Mouse (Mus musculus) hindbrain, postnatal 0 days (tissue): ENCODE data around the gene Gm11096. TPM values are rescaled to one million over a fixed set of nuclear protein-coding genes. Genes with fewer than 3 reads are reported as not detected.

Experiments used
- ATAC-seq: fragments of 200-750 bp; cut with Nextera tagmentation; 2 replicates; pipeline ENCODE4 v1.8.0; 2017; ENCODE audit warnings: mild to moderate bottlenecking, moderate TSS enrichment, moderate library complexity
- DNase-seq: peaks from one replicate; pipeline ENCODE4 v3.0.0-alpha.2; 2015; ENCODE audit warnings: low spot score
- H3K27ac ChIP-seq: fragments of 300-500 bp; sonication (generic); 2 replicates; pipeline ENCODE4 v1.5.1; 2014; ENCODE audit warnings: mild to moderate bottlenecking
- H3K27me3 ChIP-seq: fragments of 300-500 bp; sonication (generic); 2 replicates; pipeline ENCODE4 v1.6.1; 2014; ENCODE audit warnings: low read length, mixed read lengths; ENCODE audit not compliant: insufficient read depth
- H3K36me3 ChIP-seq: fragments of 300-500 bp; sonication (generic); 2 replicates; pipeline ENCODE4 v1.6.1; 2014; ENCODE audit warnings: low read length, mixed read lengths; ENCODE audit not compliant: insufficient read depth
- H3K4me1 ChIP-seq: fragments of 300-500 bp; sonication (generic); 2 replicates; pipeline ENCODE4 v1.6.1; 2014; ENCODE audit warnings: antibody characterized with exemption, low read length, mixed read lengths; ENCODE audit not compliant: insufficient read depth
- H3K4me2 ChIP-seq: fragments of 300-500 bp; sonication (generic); 2 replicates; pipeline ENCODE4 v1.6.1; 2014; ENCODE audit warnings: low read depth, mild to moderate bottlenecking, low read length, moderate library complexity, mixed read lengths
- H3K4me3 ChIP-seq: fragments of 300-500 bp; sonication (generic); 2 replicates; pipeline ENCODE4 v1.5.1; 2014; ENCODE audit warnings: low read length
- H3K9ac ChIP-seq: fragments of 300-500 bp; sonication (generic); replicated peaks from 2 replicates; pipeline ENCODE4 v1.6.1; 2014; ENCODE audit warnings: mild to moderate bottlenecking, low read length, moderate library complexity, mixed read lengths
- H3K9me3 ChIP-seq: fragments of 300-500 bp; sonication (generic); 2 replicates; pipeline ENCODE4 v1.6.1; 2016; ENCODE audit warnings: low read length, mixed read lengths
- CTCF ChIP-seq: IDR thresholded peaks from 2 replicates; pipeline ENCODE4 v1.5.1; 2016; ENCODE audit warnings: antibody characterized with exemption, control low read depth, low read depth
- WGBS: fragments of 180-500 bp; shearing (Covaris S2); extraction: QIAGEN DNeasy Blood & Tissue Kit; methylation state at CpG from one replicate; pipeline ENCODE4 v1.1.7; 2014; 5-methylcytosine and 5-hydroxymethylcytosine counted together
- polyA plus RNA-seq: library from polyadenylated mRNA; unstranded; fragments of >200 nt; fragmentation: Nextera tagmentation; extraction: Ambion mirVana; gene quantifications from 2 replicates; pipeline ENCODE4 v1.2.1, GENCODE M21; 2015
- total RNA-seq: library from RNA; depleted of rRNA; stranded (reverse); fragments of >200 nt; gene quantifications from 2 replicates; pipeline ENCODE4 v1.2.3, GENCODE M21; 2014; rRNA removed

Gm11096 gene
- not detected in 2 replicates for total RNA-seq
- not detected in 2 replicates for polyA plus RNA-seq

DNA sequence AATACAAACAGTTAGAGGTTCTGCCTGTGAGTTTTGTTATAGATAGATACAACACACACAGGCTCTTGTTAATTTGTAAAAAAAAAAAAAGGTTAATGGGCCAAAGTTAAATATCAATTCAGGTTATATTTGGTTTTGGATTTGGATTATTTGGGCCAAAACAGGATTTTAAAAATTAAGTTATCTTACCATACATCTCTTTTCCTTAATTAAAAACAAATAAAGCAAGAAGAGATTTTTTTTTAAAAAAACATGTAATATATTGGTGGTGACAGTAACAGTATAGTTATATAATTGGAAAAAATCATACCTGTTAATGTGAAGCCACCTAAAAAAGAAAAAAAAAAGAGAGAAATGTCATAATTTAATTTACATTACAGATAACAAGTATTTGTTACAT is at the start of gene Gm11096:
TSS of gene Gm11096 (plus strand) at position 301 of the 400 bp plus-strand sequence.
- Histone ChIP-seq H3K27me3 (no peaks in the 10 kb centered on the region), H3K9me3 (no peaks in the 10 kb centered on the region), H3K9ac (no peak within 1 kb of the TSS), H3K36me3 (no peaks in the 10 kb centered on the region), H3K27ac (no peak within 1 kb of the TSS), H3K4me3 (no peak within 1 kb of the TSS), H3K4me2 (no peak within 1 kb of the TSS), H3K4me1 (no peaks in the 10 kb centered on the region)
- no peak for TF ChIP-seq CTCF
- ATAC-seq (no peak), DNase-seq (no peak)

DNA sequence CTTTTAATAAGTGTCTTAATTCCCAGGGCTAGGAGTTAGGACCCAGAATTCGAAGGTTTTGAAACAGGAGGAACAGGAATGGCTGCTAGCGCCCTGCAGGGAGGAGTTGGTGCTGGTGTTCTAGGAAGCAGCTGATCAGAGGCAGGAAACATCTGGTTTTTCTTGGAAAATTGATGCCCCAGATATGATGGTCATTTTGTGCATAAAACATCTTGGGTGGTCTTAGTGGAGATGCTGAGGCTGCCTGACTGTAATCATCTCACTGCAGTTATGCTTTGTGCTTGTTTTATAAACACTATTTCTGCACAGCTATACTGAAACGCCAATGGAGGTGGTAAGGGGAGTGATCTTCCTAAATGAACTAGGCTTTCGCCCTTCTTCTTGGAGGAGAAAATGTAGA is 48.5 kb upstream of the Gm11096 start:
- no peak for TF ChIP-seq CTCF
- WGBS, result 91% methylated on average over 4 of the region's 4 CpGs
- DNase-seq, result no peak

DNA sequence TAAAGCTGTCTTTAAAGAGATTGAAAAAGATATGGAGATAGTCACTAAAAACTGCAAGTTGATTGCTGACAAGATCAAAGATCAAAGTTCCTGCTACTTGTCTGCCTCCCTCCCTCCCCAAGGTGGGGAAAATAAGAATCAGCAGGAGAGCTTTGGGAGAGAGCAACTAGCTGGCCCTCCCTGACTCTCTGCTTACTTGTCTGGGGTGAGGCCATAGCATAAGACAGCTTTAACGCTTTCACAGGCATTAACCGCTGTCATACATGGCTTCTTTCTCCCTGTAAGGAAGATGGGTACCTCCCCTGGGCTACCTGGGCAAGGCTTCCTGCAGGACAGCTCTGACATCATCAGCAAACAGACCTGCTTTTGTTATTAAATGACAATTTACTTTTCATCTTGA is 47.4 kb upstream of the Gm11096 start:
- no peak for ATAC-seq
- H3K4me3 ChIP-seq, result no peak overlapping the region
- H3K4me2 ChIP-seq, result no peak overlapping the region
- H3K27me3 ChIP-seq, result no peaks in the 10 kb centered on the region
- no peaks in the 10 kb centered on the region for H3K36me3 ChIP-seq
- 38% methylated on average over 2 of the region's 2 CpGs for WGBS
- no peak for TF ChIP-seq CTCF
- no peak overlapping the region for H3K9ac ChIP-seq
- no peak for DNase-seq
- no peaks in the 10 kb centered on the region for H3K4me1 ChIP-seq
- no peaks in the 10 kb centered on the region for H3K9me3 ChIP-seq
- H3K27ac ChIP-seq, result no peak overlapping the region

More for the DNA sequence above, 48.5 kb upstream of the Gm11096 start:
- Histone ChIP-seq H3K36me3 (no peaks in the 10 kb centered on the region; the same call in 1 of the 2 replicates), H3K9ac (no peak overlapping the region), H3K4me3 (no peak overlapping the region), H3K4me2 (no peak overlapping the region), H3K27ac (no peak overlapping the region), H3K27me3 (no peaks in the 10 kb centered on the region), H3K9me3 (no peaks in the 10 kb centered on the region), H3K4me1 (no peaks in the 10 kb centered on the region)
- no peak for ATAC-seq

DNA sequence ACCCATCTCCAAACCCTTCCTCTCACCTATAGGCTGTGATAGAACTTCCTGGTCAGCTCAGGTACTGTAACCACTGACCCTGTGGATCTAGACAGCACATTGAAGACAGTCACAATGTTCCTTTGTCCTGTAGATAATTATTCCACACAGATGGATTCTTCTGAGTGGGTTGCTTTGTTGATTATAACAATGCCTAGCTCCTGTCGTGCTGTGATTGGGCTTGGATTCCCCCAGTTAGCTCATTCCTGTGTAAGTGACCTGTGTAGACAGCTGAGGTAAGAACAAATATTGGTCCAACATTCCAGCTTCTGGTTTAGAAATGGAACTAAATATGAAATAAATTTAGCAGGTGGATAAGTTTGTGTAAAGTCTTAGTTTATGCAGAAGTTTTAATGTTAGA is 44.1 kb upstream of the Gm11096 start:
- H3K36me3 ChIP-seq, result no peaks in the 10 kb centered on the region
- H3K27ac ChIP-seq, result no peak overlapping the region
- H3K9me3 ChIP-seq, result no peaks in the 10 kb centered on the region
- H3K27me3 ChIP-seq, result no peaks in the 10 kb centered on the region
- H3K4me1 ChIP-seq, result no peaks in the 10 kb centered on the region
- H3K4me2 ChIP-seq, result no peak overlapping the region
- no peak for TF ChIP-seq CTCF
- DNase-seq, result no peak
- no peak overlapping the region for H3K4me3 ChIP-seq
- 47% methylated on average over 1 of the region's 1 CpGs for WGBS
- no peak overlapping the region for H3K9ac ChIP-seq
- no peak for ATAC-seq

DNA sequence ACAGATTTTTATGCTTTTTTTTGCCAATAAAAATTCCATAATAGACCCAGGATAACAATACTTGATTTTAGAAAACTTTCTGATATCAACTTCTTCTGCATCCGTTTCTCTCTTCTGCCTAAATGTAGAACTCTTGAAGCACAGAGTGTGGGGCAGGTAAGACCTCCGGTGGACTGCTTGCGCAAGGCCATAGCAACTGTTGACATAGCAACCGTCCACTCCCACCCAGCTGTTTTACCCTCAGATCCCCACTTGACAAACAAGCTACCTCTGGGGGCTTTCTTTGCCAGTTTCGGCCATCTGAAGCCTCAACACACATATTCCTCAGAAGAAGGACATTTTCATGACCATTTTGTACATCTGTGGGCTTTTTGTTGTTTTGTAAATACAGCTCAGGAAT is 41.2 kb upstream of the Gm11096 start:
- Histone ChIP-seq H3K27ac (no peak overlapping the region), H3K4me2 (no peak overlapping the region), H3K9me3 (no peaks in the 10 kb centered on the region), H3K9ac (no peak overlapping the region), H3K4me1 (0 out of 2 replicates have a peak, but pooled peaks cover 5% of the 10 kb centered on the region), H3K27me3 (no peaks in the 10 kb centered on the region), H3K36me3 (no peaks in the 10 kb centered on the region), H3K4me3 (no peak overlapping the region)
- TF ChIP-seq CTCF, result no peak
- DNase-seq (no peak), ATAC-seq (no peak)
- 63% methylated on average over 5 of the region's 5 CpGs for WGBS

DNA sequence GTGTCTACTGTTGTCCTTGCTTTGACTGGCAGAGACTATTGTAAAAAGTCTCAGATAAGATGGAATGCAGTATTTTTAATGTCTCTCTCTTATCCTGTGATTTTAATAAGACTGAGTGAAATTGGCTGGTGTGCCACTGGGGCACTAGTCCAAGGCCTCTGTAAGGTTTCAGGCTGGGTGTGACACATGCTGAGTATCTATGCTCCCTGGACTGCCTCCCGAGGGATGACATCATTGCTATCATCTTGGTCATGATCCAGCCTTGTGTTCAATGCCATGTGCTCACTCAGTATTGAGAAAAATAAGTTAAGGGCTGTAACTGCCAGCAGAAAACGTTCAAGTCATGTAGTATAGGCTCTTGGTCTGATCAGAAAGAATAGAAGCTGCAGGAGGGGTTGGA is 38.9 kb upstream of the Gm11096 start:
- WGBS, result 57% methylated on average over 2 of the region's 2 CpGs
- H3K9ac ChIP-seq, result no peak overlapping the region
- H3K27me3 ChIP-seq, result no peaks in the 10 kb centered on the region
- no peak overlapping the region for H3K27ac ChIP-seq
- no peaks in the 10 kb centered on the region for H3K9me3 ChIP-seq
- no peak for TF ChIP-seq CTCF
- H3K4me1 ChIP-seq, result 0 out of 2 replicates have a peak, but pooled peaks cover 5% of the 10 kb centered on the region
- H3K4me3 ChIP-seq, result no peak overlapping the region
- peaks cover 3% of the 10 kb centered on the region; the same call in 1 of the 2 replicates for H3K36me3 ChIP-seq
- DNase-seq (no peak), ATAC-seq (no peak)
- H3K4me2 ChIP-seq, result no peak overlapping the region

DNA sequence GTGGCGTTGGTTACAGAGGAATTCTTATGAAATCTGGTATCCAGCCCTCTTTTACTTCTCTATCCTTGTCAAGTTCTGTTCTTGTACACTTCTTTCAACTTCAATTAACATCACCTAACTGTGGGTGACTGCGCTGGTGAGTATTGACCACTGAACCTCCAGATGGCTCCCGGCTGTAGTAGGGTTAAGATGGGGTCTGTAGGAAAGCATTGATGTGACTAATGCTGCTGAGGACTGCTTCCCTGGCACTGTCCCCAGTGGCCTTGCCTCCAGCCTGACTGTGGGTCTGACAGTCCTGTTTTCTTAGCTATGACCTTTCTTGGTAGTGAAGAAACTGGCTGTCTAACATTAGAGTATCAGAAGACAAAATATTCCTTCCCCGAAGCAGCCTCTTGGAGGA is 38.4 kb upstream of the Gm11096 start:
- ATAC-seq (no peak), DNase-seq (no peak)
- Histone ChIP-seq H3K27me3 (no peaks in the 10 kb centered on the region), H3K9ac (no peak overlapping the region), H3K36me3 (peaks cover 6% of the 10 kb centered on the region; the same call in 1 of the 2 replicates), H3K27ac (no peak overlapping the region), H3K9me3 (no peaks in the 10 kb centered on the region), H3K4me2 (no peak overlapping the region), H3K4me3 (no peak overlapping the region), H3K4me1 (0 out of 2 replicates have a peak, but pooled peaks cover 5% of the 10 kb centered on the region)
- 80% methylated on average over 4 of the region's 4 CpGs for WGBS
- no peak for TF ChIP-seq CTCF
